Mouse (Mus musculus): ENCODE data around the gene Uri1.

The Uri1 gene

DNA sequence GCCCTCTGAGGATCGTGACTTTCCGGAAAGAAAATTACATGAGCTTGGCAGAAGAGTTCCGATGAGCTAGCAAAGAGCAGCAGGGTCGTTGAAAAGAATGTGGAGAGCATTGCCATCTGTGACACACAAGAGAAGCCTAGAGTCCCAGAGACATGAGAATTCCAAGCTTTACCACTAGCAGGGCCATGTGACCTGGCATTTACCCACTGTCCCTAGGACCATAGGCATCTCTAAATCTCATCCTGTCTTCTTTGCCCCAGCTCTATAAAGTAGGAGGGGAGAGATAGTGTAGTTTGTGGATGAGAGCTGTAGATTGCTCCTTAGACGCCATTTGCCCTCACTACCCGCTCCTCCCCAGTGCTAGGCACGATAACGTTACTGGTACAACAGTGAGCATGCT lies at the start of gene Uri1:
Uri1 (minus strand) TSS at position 101 of the 400 bp plus-strand sequence.
- no peak for DNase-seq (ENCODE audit: low read depth, low spot score)

DNA sequence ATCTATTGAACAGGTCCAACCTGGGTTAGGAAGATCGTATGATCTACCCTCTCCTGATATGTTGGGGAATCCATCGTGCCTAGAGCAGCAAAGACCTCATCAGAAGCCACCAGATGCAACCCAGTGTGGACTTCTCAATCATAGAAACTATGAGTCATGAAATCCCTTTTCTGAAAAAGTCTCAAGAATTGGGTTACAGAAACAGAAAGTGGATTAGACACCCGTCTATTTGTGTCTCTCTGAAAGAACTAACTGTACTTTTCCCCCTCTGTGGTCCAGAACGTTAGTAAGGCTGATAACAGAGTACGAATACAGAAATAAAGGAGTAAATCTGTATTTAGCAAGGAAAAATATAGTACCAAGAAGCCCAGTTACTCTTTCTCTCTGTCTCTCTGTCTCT lies 47.7 kb upstream of the Uri1 start:
- peak; percentile 61 for DNase-seq (ENCODE audit: low read depth, low spot score)

DNA sequence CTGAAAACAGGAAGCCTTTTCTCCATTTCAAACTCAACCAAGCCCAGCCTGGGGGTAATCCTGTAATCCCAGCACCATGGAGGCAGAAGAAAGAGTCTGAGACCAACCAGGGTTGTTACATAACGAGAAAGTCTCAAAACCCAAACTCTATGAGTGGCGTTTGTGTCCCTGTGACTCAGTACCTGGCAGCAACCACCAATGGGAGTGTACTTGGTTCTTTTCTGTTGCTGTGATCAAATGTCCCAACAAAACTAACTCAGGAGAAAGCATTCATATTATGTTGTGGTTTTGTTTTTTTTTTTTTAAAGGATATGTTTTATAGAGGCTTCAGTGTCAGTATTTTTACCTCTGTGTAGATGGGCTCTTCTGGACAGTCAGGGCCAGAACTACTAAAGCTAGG lies 47.3 kb upstream of the Uri1 start:
- no peak for DNase-seq (ENCODE audit: low read depth, low spot score)

DNA sequence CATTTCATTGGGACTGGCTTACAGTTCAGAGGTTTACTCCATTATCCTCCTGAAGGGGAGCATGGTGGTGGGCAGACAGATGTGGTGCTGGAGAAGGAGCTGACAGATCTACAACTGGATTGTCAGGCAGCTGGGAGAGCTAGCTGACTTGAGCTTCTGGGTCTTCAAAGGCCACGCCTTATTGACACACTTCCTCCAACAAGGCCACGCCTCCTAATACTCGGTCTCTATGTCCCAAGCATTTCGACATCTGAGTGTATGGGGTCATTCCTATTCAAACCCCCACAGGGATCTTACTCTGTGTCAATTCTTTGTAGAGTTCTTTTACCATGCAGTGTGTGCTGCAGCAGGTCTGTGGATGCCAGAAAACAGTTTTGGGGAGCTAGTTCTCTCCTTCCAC lies 41.1 kb upstream of the Uri1 start:
- DNase-seq (ENCODE audit: low read depth, low spot score): no peak

DNA sequence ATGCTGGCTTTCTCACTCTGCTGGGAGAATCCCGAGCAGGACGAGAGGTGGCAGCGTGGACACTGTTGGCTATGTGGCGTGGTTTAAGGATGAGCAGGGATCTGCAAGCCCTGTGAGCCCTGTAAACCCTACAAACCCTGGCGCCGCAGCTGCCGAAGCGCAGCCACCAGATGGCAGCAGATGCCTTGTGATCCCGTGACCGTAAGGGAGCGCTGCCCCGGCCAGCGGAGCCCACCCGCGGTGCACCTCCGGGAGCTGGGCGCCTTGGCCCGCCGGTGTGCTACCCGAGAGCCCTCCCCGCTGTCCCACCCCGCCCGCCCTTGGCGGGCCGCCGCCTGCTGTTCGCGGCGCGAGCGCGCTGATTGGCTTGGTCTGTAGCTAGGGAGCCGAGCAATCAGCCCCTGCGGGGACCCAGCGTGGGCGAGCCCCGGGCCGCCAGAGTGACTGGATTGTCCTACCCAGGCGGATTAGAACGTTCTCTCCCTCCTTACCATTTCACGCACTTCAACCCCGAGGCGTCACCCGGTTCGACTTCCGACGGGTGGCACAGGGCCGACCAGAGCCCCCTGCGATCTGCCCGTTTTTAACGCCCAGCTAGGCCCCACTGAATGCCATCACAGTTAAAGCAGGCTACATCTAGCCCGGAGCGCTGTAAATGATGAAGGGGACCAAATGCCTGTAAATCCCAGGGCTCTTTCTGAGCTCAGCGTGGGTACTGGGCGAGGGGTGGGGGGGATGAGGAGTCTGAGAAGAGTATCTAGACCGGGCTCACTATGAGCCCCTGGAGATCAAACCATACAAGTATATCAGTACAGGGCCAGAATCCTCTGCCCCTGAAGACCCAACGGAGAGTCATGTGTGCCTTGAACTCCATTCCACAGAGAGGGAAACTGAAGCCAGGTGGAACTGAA lies 38.0 kb upstream of the Uri1 start:
- DNase-seq (ENCODE audit: low read depth, low spot score): peak; percentile 96

DNA sequence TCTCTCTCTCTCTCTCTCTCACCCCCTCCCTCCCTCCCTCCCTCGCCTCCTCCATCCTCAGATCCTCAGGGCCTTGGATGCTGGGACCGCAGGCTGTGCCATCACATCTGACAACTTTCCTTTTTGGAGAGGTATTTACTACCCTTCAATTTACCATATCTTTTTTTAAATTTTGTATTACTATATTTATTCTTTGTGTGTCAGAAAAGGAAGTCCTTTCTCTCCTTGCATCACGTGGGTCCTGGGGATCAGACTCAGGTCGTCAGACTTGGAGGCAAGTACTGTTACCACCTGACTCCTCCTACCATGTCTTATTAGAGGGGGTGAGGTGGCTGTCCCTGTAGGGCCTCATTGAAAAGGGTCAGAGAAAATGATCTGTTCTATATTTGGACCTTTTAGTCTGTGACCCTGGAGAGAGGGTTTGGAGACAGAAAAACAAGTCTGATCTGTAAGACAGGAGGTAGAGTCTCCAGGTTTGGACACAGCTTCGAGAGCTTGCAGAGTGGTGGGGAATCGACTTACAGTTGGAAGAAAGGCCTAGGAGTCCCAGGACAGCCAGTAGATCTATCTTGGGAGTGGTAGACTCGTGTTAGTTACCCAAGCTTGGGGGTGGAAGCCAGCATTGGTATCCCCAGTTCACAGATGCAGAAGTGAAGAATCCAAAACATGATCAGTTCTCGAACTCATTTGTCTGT lies 36.4 kb upstream of the Uri1 start:
- no peak for DNase-seq (ENCODE audit: low read depth, low spot score)

DNA sequence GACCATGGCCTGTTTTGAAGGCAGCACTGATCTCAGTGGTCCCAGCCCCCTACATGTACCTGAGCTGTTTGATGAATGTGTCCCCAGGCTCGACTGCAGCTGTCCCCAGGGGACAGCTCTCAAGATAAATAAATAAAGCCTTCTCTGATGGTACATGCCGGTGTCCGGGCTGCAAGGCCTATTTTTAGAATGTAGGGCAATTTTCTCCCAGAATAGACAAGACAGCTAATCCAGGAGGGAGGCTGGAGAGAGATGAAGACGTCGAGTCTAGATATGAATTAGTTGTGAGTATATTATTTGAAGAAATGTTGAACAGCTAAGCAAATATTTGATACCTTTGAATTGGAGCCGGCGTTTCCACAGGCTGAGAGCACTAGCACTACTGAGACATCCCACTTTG lies 35.7 kb upstream of the Uri1 start:
- DNase-seq (ENCODE audit: low read depth, low spot score): peak; percentile 57

DNA sequence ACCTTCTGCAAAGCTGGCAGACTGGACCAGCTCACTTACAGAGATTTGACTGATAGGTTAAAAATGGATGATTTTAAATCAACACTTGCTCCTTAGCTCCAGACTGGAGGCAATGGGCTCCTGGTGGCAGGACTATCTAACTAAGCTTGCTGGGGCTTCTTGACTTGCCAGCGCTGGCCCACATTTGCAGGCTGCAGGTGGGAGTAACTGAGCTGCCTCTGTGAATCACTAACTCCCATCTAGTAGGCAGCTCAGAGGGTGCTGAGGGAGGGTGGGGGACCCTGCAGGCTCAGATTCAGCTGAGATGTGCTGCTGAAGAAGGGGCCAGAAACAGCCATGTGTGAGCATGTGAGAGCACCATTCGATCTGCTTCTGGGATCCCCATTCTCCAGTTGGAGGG lies 32.6 kb upstream of the Uri1 start:
- peak; percentile 69 for DNase-seq (ENCODE audit: low read depth, low spot score)

DNA sequence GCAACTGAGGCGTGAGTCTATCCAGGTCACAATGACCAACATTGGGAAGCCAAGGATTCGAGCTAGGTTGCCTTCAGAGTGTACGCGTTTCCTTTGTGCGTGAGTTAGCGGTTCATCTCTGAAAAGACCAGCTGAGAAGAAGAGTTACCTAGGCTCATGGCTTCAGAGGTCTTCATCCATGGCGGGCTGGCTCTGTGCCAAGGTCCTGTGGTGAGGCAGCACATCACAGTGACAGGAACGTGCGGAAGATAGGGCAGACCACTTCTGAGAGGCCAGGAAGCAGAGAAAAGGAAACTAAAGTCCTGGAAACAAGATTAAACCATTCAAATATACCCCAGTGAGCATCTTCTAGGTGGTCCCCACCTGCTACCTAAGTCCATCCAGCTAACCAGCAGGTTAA lies 30.9 kb upstream of the Uri1 start:
- DNase-seq (ENCODE audit: low read depth, low spot score): no peak

DNA sequence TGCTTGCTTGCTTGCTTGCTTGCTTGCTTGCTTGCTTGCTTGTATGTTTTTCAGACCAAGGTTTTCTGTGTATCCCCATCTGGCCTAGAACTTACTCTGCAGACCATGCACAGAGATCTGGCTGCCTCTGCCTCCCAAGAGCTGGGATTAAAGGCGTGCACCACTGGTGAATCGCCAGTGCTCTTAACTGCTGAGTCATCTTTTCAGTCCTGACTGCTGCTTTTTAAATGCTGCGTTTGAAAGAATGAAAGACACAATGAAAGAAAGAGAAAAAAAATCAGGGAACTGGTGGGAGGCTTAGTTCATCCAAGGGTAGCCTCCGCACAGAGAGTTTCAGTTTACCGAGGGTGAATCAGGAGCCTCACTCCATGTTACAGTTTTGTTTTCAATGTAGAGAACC lies 23.9 kb upstream of the Uri1 start:
- no peak for DNase-seq (ENCODE audit: low read depth, low spot score)

DNA sequence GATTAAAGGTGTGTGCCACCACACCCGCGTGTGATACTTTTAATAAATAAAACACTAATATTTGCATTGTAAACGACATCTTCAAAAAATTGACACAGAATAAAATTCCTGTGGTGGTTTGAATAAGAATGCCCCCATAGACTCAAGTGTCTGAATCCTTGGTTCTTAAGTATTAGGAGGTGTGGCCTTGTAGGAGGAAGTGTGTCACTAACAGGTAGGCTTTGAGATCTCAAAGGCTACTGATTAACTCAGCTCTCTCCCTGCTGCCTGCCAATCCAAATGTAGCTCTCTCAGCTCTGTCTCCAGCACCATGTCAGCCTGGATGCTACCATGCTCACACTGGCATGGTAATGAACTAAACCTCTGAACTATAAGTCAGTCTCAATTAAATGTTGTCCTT lies 17.9 kb upstream of the Uri1 start:
- no peak for DNase-seq (ENCODE audit: low read depth, low spot score)

DNA sequence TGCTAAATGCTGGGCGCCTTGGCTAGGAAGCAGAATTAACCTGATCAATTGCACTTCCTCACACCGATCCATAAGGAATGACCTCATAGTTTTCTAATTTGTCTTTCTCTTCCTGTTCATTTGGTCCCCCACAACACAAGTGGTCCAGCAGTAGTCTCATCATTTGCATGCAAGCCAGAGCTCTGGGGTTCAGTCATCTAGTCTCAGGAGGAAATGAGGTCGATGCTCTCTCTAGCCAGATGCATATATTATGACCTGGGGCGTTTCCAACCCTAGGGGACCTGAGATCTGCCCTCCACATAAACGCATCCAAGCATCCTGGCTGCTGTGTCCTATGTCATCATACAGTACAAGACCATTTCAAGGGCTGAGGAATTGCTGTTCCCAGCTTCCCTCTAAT lies 14.2 kb upstream of the Uri1 start:
- no peak for DNase-seq (ENCODE audit: low read depth, low spot score)

DNA sequence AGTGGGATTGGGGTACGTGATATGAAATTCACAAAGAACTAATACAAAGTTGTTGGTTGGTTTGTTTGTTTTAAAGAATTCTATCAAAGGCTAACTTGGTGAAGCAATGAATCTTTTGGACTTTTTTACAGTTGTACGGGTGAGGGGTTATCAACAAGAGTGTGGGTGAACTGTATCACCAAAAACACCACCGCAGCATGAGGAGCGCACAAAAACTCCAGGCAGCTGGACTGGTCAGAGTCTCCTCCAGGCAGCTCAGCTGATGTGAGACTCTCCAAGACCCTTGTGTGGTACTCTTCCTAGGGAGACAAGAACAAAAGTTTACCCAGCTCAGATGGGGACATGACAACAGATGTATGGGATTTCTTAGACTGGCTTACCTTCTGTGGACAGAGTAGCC lies 7.8 kb upstream of the Uri1 start:
- no peak for DNase-seq (ENCODE audit: low read depth, low spot score)

DNA sequence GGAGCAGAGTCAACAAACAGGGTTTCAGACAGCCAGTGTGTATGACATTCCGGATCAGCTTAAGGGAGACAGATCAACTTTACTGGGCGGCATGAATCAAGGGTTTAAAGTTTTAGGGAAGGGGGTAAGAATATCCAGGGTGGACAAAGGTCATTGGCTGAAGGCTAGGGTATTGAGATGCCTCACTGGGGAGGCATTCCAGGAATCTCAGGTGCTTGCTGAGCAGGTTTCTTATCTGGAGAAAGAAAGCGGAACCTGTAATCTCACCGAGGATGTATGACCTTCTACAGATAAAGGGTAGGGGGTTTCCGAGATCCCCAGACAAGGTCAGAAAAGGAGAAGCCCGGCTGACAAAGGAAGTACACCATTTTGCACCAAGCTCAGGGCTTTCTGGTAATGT lies 7.3 kb upstream of the Uri1 start:
- DNase-seq (ENCODE audit: low read depth, low spot score): no peak

DNA sequence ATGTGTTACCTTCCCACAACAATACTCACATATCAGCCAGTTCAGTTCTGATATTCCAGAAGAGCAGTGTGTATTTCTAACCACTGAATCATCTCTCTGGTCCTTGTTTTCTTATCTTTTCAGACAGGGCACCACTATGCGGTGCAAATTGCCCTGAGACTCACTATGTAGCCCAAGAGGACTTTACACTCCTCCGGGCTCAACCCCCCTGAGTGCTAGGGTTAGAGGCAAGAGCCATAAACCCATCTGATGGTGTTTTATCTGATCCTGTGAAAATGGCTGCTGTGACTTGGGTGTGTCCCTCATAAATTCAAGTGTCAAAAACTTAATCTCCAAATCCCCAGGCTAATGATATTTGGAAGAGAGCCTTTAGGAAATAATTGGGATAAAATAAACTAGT lies 6.6 kb upstream of the Uri1 start:
- no peak for DNase-seq (ENCODE audit: low read depth, low spot score)

DNA sequence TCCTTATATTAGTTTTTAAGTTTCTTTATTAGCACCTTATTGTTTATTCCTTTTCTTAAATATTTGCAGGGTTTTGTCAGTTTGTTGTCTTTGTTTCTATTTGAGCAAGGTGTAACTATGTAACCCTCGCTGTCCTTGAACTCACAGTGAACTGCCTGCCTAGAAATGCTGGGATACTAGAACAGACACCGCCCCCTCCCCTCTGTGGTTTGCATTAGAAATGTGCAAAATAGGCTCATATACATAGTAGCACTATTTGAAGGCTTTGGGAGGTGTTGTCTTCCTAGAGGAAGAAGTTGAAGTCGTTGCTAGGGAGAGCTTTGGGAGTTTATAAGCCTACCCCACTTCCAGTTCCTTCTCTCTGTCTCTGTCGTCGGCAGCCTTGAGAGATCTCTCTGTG lies 5.7 kb upstream of the Uri1 start:
- DNase-seq (ENCODE audit: low read depth, low spot score): no peak

DNA sequence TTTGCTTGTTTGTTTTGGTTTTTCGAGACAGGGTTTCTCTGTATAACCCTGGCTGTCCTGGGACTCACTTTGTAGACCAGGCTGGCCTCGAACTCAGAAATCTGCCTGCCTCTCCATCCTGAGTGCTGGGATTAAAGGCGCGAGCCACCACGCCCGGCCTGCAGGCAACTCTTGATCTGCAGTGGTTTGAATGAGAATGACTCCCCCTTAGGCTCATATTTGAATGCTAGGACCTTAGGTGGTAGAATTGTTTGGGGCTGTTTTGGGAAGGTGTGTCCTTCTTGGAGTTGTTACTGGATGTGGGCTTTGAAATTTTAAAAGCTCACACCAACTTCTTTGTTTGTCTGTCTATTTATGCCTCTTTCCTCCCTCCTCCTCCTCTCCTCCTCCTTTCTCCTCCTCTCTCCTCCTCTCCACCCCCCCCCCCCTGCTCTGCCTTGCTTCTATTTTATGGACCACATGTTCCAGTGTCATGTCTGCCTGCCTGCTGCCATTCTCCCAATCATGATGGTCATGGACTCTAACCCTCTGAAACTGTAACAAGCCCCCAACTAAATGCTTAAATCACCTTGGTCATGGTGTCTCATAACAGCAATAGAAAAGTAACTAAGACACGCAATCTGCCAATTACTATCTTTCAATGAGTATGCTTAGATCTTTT lies 4.7 kb upstream of the Uri1 start:
- DNase-seq (ENCODE audit: low read depth, low spot score): no peak

DNA sequence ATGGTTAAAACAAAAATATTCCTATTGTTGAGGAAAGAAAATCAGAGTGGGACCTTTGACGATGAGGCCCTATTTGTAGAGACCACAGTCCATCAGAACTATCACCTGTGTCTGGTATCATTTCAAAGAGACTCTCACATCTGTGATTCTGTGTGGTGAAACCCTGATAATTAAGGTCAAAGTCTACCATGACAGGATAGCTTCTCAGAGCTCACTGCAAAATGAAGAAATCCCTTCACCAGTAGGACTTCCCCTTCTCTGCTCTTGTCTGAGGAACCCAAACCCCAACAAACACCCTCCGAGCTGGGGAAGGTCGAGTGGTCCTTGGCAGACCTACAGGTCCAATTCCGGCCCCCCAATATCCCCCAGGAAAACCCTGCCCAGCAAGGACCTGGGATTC lies 1.5 kb upstream of the Uri1 start:
- DNase-seq (ENCODE audit: low read depth, low spot score): no peak

DNA sequence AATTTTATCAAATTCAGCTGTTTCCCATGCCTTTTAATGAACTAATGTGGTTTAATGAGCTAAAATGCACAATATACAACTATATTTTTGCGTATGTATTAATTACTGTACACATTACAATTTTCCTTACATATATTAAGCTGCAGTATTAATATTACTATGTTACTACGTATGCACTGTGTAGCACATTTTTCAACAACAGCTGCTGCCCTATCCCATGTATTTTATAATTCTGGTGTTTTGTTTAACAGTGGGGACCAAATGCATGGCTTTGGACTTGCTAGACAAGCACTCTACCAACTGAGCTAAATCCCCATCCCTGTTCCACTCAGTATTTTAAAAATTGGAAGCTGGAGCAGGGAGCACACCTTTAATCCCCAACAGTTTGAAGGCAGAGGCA lies 3.6 kb downstream of the Uri1 start:
- DNase-seq (ENCODE audit: low read depth, low spot score): no peak

DNA sequence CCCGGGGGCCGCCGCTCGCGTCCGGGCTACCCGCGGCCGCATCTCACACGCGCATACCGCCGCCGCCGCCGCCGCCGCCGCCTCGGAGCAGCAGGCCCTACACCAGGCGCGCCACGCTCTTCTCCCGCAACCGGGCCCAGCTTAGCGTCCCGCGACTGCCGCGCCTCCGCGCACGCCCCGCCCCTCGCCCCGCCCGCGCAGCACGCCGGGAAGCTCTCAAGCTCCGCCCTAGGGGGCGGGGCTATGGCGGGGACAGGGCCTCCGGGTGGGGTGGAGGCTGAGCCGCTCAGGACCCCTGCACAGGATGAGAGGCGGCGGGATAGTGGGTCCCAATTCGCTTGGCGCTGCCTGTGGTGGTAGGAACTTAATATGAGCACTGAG lies 4.0 kb downstream of the Uri1 start:
- DNase-seq (ENCODE audit: low read depth, low spot score): peak; percentile 94

DNA sequence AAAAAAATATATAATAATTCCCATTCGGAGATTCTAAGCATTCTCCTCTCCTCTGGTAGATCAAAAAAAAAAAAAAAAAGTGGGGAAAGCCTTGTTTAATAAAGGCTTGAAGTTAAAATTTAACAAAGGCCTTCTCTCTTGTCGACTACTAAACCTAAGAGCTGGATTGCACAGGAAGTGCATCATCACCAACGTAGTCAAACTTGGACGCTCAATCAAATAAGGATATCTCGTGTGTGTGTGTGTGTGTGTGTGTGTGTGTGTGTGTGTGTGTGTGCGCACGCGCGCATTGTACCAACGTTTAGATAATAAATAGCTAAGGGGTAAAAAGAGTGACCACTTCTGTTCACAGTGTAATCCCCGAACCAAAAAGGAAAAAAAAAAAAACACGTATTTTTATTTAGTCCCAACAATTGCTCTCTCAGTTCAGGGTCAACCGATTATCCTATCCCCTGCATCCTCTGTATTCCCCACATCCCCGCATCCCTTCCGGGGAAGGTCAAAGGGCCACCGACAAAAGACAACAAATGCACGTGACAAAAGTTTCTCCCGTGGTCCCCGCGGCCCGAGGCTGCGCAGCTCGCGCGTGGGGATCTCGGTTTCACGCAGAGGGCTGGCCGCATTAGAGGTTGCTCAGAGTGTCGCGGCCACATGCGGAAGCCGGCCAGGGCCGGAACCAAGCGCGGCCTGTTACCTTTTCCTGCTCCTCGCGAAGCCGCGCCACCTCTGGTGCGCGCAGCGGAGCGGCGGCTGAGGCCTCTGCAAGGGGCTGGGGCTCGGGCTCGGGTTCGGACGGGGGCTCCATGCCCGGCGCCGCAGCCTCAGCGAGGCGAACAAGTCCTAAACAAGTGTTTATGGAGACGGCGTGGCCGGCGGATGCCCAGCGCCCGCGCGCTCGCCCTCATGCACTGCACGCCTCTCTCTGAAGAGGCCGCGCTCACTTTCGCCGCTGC lies 4.7 kb downstream of the Uri1 start:
- DNase-seq (ENCODE audit: low read depth, low spot score): peak; percentile 89

DNA sequence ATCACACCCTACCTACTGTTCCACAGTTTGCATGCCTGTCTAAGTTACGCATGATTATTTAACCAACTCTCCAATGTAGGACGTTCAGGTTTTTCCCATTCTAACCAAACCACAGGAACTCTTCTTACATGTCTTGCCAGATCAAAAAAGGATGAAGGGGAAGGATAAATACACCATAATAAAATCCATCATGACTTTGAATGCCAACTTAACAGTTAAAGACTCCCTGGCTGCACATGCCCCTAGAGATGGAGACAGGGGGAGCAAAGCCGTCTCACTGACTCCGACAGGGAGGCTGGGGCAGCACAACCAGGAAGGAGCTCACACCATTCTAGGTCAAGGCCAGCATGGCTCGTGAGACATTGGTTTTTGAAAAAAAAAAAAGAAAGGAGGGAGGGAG lies 8.0 kb downstream of the Uri1 start:
- no peak for DNase-seq (ENCODE audit: low read depth, low spot score)
